ENCODE assay signal across 12 mouse cellular contexts in genomic region chr17:62775976-62776375, GRCm38 (mm10).
A peak's percentile ranks its signal among the peaks of the same experiment; 100 is the strongest.
DNase-seq lines count a peak whose midpoint lies in the region; ATAC-seq and TF ChIP-seq lines count a peak whose summit lies in the region.
"Had no signal": no experiment of that assay in that cellular context is flagged by ENCODE, and none has a peak within 500 bp of the region (broad histone marks: within the 10 kb centered on the region; RNA-seq: fewer than 3 reads in every experiment).

No protein-coding gene starts in this region.

- no peak overlapping the region for H3K4me2 ChIP-seq in kidney, postnatal 0 days (ENCODE audit: low read length)
- H3K4me2 ChIP-seq in forebrain, embryonic 16.5 days (ENCODE audit: low read length) = no peak overlapping the region
- H3K4me2 ChIP-seq: liver, embryonic 13.5 days; midbrain, embryonic 13.5 days had no signal

- H3K9me3 ChIP-seq in kidney, postnatal 0 days (replicated peaks; ENCODE audit: low read length) = no peaks in the 10 kb centered on the region
- no peaks in the 10 kb centered on the region for H3K9me3 ChIP-seq in forebrain, embryonic 16.5 days (ENCODE audit: control insufficient read depth, low read length)
- H3K9me3 ChIP-seq: liver, embryonic 13.5 days; midbrain, embryonic 13.5 days had no signal

- H3K27me3 ChIP-seq in C2C12 (ENCODE audit: control insufficient read depth, insufficient read depth, insufficient read length) = no peaks in the 10 kb centered on the region
- H3K27me3 ChIP-seq in kidney, postnatal 0 days (ENCODE audit: insufficient read depth, low read length) = no peaks in the 10 kb centered on the region
- no peaks in the 10 kb centered on the region for H3K27me3 ChIP-seq in forebrain, embryonic 16.5 days (replicated peaks; ENCODE audit: control insufficient read depth, insufficient read depth, low read length)
- H3K27me3 ChIP-seq: liver, embryonic 13.5 days had no signal

- H3K4me1 ChIP-seq in kidney, postnatal 0 days (replicated peaks; ENCODE audit: insufficient read depth, low read length) = no peaks in the 10 kb centered on the region
- no peaks in the 10 kb centered on the region for H3K4me1 ChIP-seq in forebrain, embryonic 16.5 days (replicated peaks; ENCODE audit: control insufficient read depth, insufficient read depth, low read length)
- H3K4me1 ChIP-seq: liver, embryonic 13.5 days had no signal

- no peak for DNase-seq in frontal cortex, postnatal 36 days (ENCODE audit: low spot score in 2 of 2)
- peak; percentile 72 for DNase-seq in kidney, postnatal 0 days (ENCODE audit: low spot score)
- peak; percentile 10 to 30 for DNase-seq in lung, postnatal 4 days
- no peak for DNase-seq in cerebellum, adult 8-10 months
- DNase-seq in gastrocnemius, postnatal 4 days (ENCODE audit: low spot score in 2 of 2) = no peak
- DNase-seq: cerebellum, postnatal 25 days; liver, embryonic 13.5 days had no signal

- H3K9ac ChIP-seq in kidney, postnatal 0 days (ENCODE audit: low read depth, low read length) = no peak overlapping the region
- no peak overlapping the region for H3K9ac ChIP-seq in forebrain, embryonic 16.5 days (replicated peaks; ENCODE audit: low read depth, low read length)
- H3K9ac ChIP-seq: liver, embryonic 13.5 days; midbrain, embryonic 13.5 days had no signal

- WGBS in kidney, postnatal 0 days = 21% methylated on average over 2 of the region's 2 CpGs
- WGBS in forebrain, embryonic 16.5 days = 86% methylated on average over 2 of the region's 2 CpGs

- TF ChIP-seq CTCF in C2C12 (IDR thresholded peaks at IDR 0.05; ENCODE audit: control insufficient read depth, insufficient read depth, insufficient read length) = no peak
- no peak for TF ChIP-seq CTCF in kidney, postnatal 0 days (IDR thresholded peaks at IDR 0.05; ENCODE audit: low read depth)

- peaks cover 48% of the 10 kb centered on the region for H3K79me2 ChIP-seq in C2C12 (ENCODE audit: control insufficient read depth, insufficient read depth)

- peaks cover 6% of the 10 kb centered on the region for H3K79me3 ChIP-seq in C2C12 (ENCODE audit: low read depth)

- ATAC-seq in frontal cortex, adult (ENCODE audit: low TSS enrichment) = peak; percentile 62; the same call in 1 of the 2 replicates
- ATAC-seq in kidney, postnatal 0 days (replicated peaks; ENCODE audit: low FRiP score, low read depth) = no peak
- ATAC-seq in forebrain, embryonic 16.5 days = no peak
- ATAC-seq: midbrain, embryonic 13.5 days had no signal

- no peaks in the 10 kb centered on the region for H3K36me3 ChIP-seq in C2C12 (ENCODE audit: control insufficient read depth, insufficient read depth)
- no peaks in the 10 kb centered on the region for H3K36me3 ChIP-seq in kidney, postnatal 0 days (ENCODE audit: insufficient read depth, low read length)
- H3K36me3 ChIP-seq in forebrain, embryonic 16.5 days (ENCODE audit: control insufficient read depth, insufficient read depth) = no peaks in the 10 kb centered on the region
- H3K36me3 ChIP-seq: liver, embryonic 13.5 days; midbrain, embryonic 13.5 days had no signal

- no peak overlapping the region for H3ac ChIP-seq in C2C12 (ENCODE audit: control insufficient read depth, insufficient read length, low read depth)

- no peak overlapping the region for H3K27ac ChIP-seq in kidney, postnatal 0 days
- H3K27ac ChIP-seq in forebrain, embryonic 16.5 days (ENCODE audit: low read length) = no peak overlapping the region
- H3K27ac ChIP-seq: left cerebral cortex, adult 2 months; liver, embryonic 13.5 days; midbrain, embryonic 13.5 days had no signal

- H3K4me3 ChIP-seq in C2C12 (ENCODE audit: insufficient read depth, poor library complexity, severe bottlenecking) = no peak overlapping the region
- no peak overlapping the region for H3K4me3 ChIP-seq in kidney, postnatal 0 days (replicated peaks; ENCODE audit: low read depth, low read length)
- H3K4me3 ChIP-seq in forebrain, embryonic 16.5 days (replicated peaks; ENCODE audit: low read length) = no peak overlapping the region
- H3K4me3 ChIP-seq: left cerebral cortex, adult 2 months; liver, embryonic 13.5 days; midbrain, embryonic 13.5 days had no signal

TF ChIP-seq in C2C12, 6 proteins besides CTCF, POLR2A, EP300 and RAD21:
- TF ChIP-seq MAX (IDR thresholded peaks at IDR 0.05) (no peak), USF1 (IDR thresholded peaks at IDR 0.05; ENCODE audit: low read depth) (no peak), MYOG (IDR thresholded peaks at IDR 0.05; ENCODE audit: control insufficient read depth, extremely low read depth, insufficient read length) (no peak), MYOD1 (IDR thresholded peaks at IDR 0.05; ENCODE audit: control insufficient read depth, insufficient read length, low read depth) (peak; percentile 87), CEBPB (IDR thresholded peaks at IDR 0.05; ENCODE audit: low read depth) (no peak)

Comparison
In these comparisons a context has a peak if more than half of its experiments do, and no peak if none do; other contexts are left out.
1. DNase-seq: peak in kidney, postnatal 0 days (single experiment) and lung, postnatal 4 days (2 of 2); none in frontal cortex, postnatal 36 days (0 of 2), cerebellum, adult 8-10 months (single experiment) and gastrocnemius, postnatal 4 days (0 of 2).